Mouse (Mus musculus): ENCODE measurements at regions not wholly inside any gene's neighbourhood (a gene's known extent, or its start where the extent isn't known, plus 50 kb on each side); places are given as distances from the start of the nearest gene placed in this dataset.

DNA sequence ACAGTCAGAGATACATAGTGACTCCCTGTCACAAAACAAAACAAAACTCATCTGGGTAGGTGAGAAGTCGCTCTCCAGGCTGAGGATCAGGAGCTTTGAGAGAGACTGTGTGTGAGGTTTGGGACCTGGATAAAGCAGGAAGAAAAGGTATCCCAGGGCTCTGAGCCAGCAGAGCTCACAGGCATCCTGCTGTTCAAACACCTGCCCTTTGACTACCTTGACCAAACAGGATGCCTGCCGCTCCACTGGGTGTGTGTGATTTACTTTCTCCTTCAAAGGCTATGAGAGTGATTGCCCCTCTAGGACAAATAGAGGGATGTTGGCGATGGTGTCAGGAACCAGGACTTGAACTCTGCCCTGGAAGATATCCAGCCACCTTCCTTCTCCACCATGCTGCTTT is 674.3 kb downstream of the Zfp706 start:
- Histone ChIP-seq H3K9me3 (ENCODE audit: control insufficient read depth, low read length) (no peaks in the 10 kb centered on the region), H3K27me3 (ENCODE audit: control insufficient read depth, insufficient read depth, low read length) (no peaks in the 10 kb centered on the region), H3K4me3 (ENCODE audit: control insufficient read depth in 1 of 2, insufficient read depth in 1 of 2, low read depth in 1 of 2, low read length in 2 of 2) (no peak overlapping the region), H3K4me1 (ENCODE audit: control insufficient read depth in 2 of 2, insufficient read depth in 2 of 2, low read length in 2 of 2) (no peaks in the 10 kb centered on the region), H3K9ac (ENCODE audit: low read length) (no peak overlapping the region), H3K36me3 (ENCODE audit: control insufficient read depth, insufficient read depth, low read length) (no peaks in the 10 kb centered on the region), H3K4me2 (ENCODE audit: low read length) (no peak overlapping the region), H3K27ac (replicated peaks in 1 of 2; ENCODE audit: control insufficient read depth in 1 of 2, insufficient read depth in 1 of 2, low read depth in 2 of 2, low read length in 2 of 2) (no peak overlapping the region)
- ATAC-seq (ENCODE audit: insufficient number of reproducible peaks, insufficient read depth, low FRiP score, low read depth), result no peak
- WGBS, result 70% methylated on average over 3 of the region's 3 CpGs

Data from heart, embryonic 14.5 days (tissue).